Mouse (Mus musculus) forebrain, embryonic 16.5 days (tissue): ENCODE data around the gene Hcn4. TPM values are rescaled to one million over a fixed set of nuclear protein-coding genes. Genes with fewer than 3 reads are reported as not detected.

Experiments
- ATAC-seq: fragments of 200-750 bp; cut with Nextera tagmentation; 2 replicates; pipeline ENCODE4 v1.8.0; 2017; ENCODE audit warnings: mild to moderate bottlenecking, moderate library complexity
- H3K27ac ChIP-seq: fragments of 300-500 bp; sonication (generic); 2 replicates; pipeline ENCODE4 v1.5.1; 2014; ENCODE audit warnings: low read length, control low read depth
- H3K27me3 ChIP-seq: fragments of 300-500 bp; sonication (generic); replicated peaks from 2 replicates; pipeline ENCODE4 v1.6.1; 2014; ENCODE audit warnings: low read length; ENCODE audit not compliant: control insufficient read depth, insufficient read depth
- H3K36me3 ChIP-seq: fragments of 300-500 bp; sonication (generic); 2 replicates; pipeline ENCODE4 v1.6.1; 2014; ENCODE audit not compliant: control insufficient read depth, insufficient read depth
- H3K4me1 ChIP-seq: fragments of 300-500 bp; sonication (generic); replicated peaks from 2 replicates; pipeline ENCODE4 v1.6.1; 2014; ENCODE audit warnings: low read length; ENCODE audit not compliant: control insufficient read depth, insufficient read depth
- H3K4me2 ChIP-seq: fragments of 300-500 bp; sonication (generic); 2 replicates; pipeline ENCODE4 v1.6.1; 2014; ENCODE audit warnings: mild to moderate bottlenecking, low read length, control low read depth
- H3K4me3 ChIP-seq: fragments of 300-500 bp; sonication (generic); replicated peaks from 2 replicates; pipeline ENCODE4 v1.5.1; 2014; ENCODE audit warnings: mild to moderate bottlenecking, low read length, control low read depth
- H3K9ac ChIP-seq: fragments of 300-500 bp; sonication (generic); replicated peaks from 2 replicates; pipeline ENCODE4 v1.6.1; 2014; ENCODE audit warnings: low read depth, low read length, control low read depth
- H3K9me3 ChIP-seq: fragments of 300-500 bp; sonication (generic); 2 replicates; pipeline ENCODE4 v1.6.1; 2016; ENCODE audit warnings: low read length; ENCODE audit not compliant: control insufficient read depth
- WGBS: fragments of 180-500 bp; shearing (Covaris S2); extraction: QIAGEN DNeasy Blood & Tissue Kit; methylation state at CpG from one replicate; pipeline ENCODE4 v1.1.7; 2014; 5-methylcytosine and 5-hydroxymethylcytosine counted together
- polyA plus RNA-seq: library from polyadenylated mRNA; unstranded; fragments of >200 nt; fragmentation: Nextera tagmentation; extraction: Ambion mirVana; gene quantifications from 2 replicates; pipeline ENCODE4 v1.2.1, GENCODE M21; 2015

Hcn4 gene
- polyA plus RNA-seq, result 2.1 and 2.8 TPM in 2 replicates

GRCm38 (mm10) chr9:58823139-58823917 is at the start of gene Hcn4:
Gene Hcn4, plus strand, starts transcription at chr9:58823412.
- peak within 1 kb of the TSS; percentile 88 for H3K4me2 ChIP-seq
- peak; percentile 47 for ATAC-seq
- no peaks in the 10 kb centered on the region for H3K36me3 ChIP-seq
- H3K4me1 ChIP-seq, result peaks cover 31% of the 10 kb centered on the region
- peak within 1 kb of the TSS; percentile 80 for H3K4me3 ChIP-seq
- peak within 1 kb of the TSS; percentile 89 for H3K27ac ChIP-seq
- H3K9ac ChIP-seq, result peak within 1 kb of the TSS; percentile 84
- WGBS, result under 1% methylated on average over 72 of the region's 95 CpGs
- H3K9me3 ChIP-seq, result no peaks in the 10 kb centered on the region
- H3K27me3 ChIP-seq, result peaks cover 5% of the 10 kb centered on the region; the same call in 1 of the 2 replicates

DNA sequence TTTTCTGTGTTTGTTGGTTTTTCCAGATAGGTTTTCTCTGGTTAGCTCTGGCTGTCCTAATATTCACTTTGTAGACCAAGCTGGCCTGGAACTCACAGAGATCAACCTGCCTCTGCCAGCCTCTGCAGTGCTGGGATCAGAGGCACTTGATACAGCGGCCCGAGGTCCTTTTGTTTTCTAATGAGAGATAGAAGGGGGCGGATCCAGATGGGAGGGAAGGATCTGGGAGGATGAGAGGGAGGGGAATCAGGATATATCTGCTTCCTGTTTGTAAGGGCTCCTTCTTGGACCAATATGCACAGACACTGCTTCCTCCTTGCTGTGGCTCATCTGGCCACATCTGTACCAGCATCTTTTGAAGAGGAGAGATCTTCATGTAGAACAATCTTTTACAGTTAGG is 48.5 kb upstream of the Hcn4 start:
- peaks cover 2% of the 10 kb centered on the region; the same call in 1 of the 2 replicates for H3K4me1 ChIP-seq
- H3K9me3 ChIP-seq, result no peaks in the 10 kb centered on the region
- 51% methylated on average over 3 of the region's 3 CpGs for WGBS
- no peak overlapping the region for H3K4me3 ChIP-seq
- ATAC-seq, result no peak
- no peaks in the 10 kb centered on the region for H3K27me3 ChIP-seq
- no peaks in the 10 kb centered on the region for H3K36me3 ChIP-seq
- H3K4me2 ChIP-seq, result no peak overlapping the region
- no peak overlapping the region for H3K9ac ChIP-seq
- no peak overlapping the region for H3K27ac ChIP-seq

DNA sequence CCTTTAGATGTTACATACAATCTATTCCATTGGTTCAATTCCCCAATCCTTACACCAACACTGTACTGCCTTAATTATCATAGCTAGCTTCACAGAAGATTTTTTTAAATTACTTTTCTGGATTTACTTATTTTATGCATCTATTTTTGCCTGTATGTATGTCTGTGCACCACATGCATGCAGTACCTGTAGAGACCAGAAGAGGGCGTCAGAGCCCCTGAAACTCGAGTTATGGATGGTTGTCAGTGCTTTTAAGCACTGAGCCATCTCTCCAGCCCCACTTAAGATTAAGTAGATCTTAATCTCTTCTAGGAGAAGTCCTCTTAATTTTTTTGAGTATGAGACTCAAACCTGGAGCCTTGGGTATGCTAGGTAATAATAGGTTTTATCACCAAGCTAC is 47.8 kb upstream of the Hcn4 start:
- Histone ChIP-seq H3K4me2 (no peak overlapping the region), H3K9ac (no peak overlapping the region), H3K27me3 (no peaks in the 10 kb centered on the region), H3K4me3 (no peak overlapping the region), H3K9me3 (no peaks in the 10 kb centered on the region), H3K36me3 (no peaks in the 10 kb centered on the region), H3K27ac (no peak overlapping the region), H3K4me1 (no peaks in the 10 kb centered on the region)
- WGBS, result 17% methylated on average over 2 of the region's 2 CpGs
- ATAC-seq, result no peak

- Histone ChIP-seq H3K4me2 (no peak overlapping the region), H3K4me1 (no peaks in the 10 kb centered on the region), H3K4me3 (no peak overlapping the region), H3K9me3 (no peaks in the 10 kb centered on the region), H3K27me3 (no peaks in the 10 kb centered on the region), H3K36me3 (no peaks in the 10 kb centered on the region), H3K27ac (no peak overlapping the region), H3K9ac (no peak overlapping the region)
- 95% methylated on average over 3 of the region's 3 CpGs for WGBS
- ATAC-seq, result no peak
Measured at GRCm38 (mm10) chr9:58789476-58789875, 33.7 kb upstream of the Hcn4 start.

GRCm38 (mm10) chr9:58798155-58798554 is 25.1 kb upstream of the Hcn4 start:
- Histone ChIP-seq H3K27ac (no peak overlapping the region), H3K9ac (no peak overlapping the region), H3K4me2 (no peak overlapping the region), H3K4me3 (no peak overlapping the region), H3K4me1 (no peaks in the 10 kb centered on the region), H3K9me3 (no peaks in the 10 kb centered on the region), H3K27me3 (no peaks in the 10 kb centered on the region), H3K36me3 (no peaks in the 10 kb centered on the region)
- WGBS, result 78% methylated on average over 7 of the region's 7 CpGs
- no peak for ATAC-seq

DNA sequence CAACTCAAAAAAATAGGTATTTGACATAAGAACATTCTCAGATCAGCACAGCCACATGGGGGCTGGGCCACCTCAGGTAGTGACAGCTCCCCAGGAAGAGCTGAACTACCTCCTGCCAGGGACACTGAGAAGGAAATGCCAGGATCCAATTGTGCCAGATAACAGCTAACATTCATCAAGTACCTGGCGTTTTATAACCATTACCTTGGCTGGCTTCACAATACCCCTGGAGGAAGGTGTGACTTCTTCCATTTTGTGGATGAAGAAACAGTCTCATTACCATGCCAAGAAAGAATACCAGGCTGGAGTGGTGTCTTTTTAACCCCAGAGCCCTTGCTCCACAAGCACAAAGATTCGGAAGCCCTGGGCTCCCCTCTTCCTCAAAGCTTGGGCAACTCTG is 21.8 kb upstream of the Hcn4 start:
- 80% methylated on average over 2 of the region's 2 CpGs for WGBS
- Histone ChIP-seq H3K9me3 (no peaks in the 10 kb centered on the region), H3K27me3 (no peaks in the 10 kb centered on the region), H3K36me3 (no peaks in the 10 kb centered on the region), H3K27ac (no peak overlapping the region), H3K4me2 (no peak overlapping the region), H3K4me3 (no peak overlapping the region), H3K9ac (no peak overlapping the region), H3K4me1 (peaks cover 6% of the 10 kb centered on the region)
- no peak for ATAC-seq

GRCm38 (mm10) chr9:58802294-58802693 is 20.9 kb upstream of the Hcn4 start:
- Histone ChIP-seq H3K27me3 (no peaks in the 10 kb centered on the region), H3K9me3 (no peaks in the 10 kb centered on the region), H3K4me2 (no peak overlapping the region), H3K4me1 (peaks cover 6% of the 10 kb centered on the region), H3K9ac (no peak overlapping the region), H3K27ac (no peak overlapping the region), H3K4me3 (no peak overlapping the region), H3K36me3 (no peaks in the 10 kb centered on the region)
- 70% methylated on average over 4 of the region's 4 CpGs for WGBS
- no peak for ATAC-seq

DNA sequence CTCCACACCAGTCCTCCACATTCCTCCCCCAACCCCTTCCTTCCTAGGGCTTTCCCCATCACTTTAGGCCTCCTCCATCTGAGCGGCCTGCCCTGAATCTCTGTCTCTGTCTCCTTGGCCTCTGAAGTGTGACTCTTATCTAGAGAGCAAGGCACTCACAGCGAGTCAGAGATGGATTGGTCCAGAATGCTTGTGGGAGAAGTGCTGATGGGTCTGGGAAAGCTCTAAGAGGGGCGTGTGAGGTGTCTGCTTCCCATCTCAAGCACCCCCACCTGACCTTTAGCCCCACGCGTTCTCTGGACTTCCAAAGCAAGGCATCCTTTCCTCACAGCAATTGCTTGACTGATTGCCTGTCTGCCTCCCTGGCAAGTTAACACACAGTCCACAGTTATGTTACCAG is 20.4 kb upstream of the Hcn4 start:
- Histone ChIP-seq H3K36me3 (no peaks in the 10 kb centered on the region), H3K4me1 (peaks cover 6% of the 10 kb centered on the region), H3K9ac (no peak overlapping the region), H3K27me3 (0 out of 2 replicates have a peak, but pooled peaks cover 3% of the 10 kb centered on the region), H3K27ac (no peak overlapping the region), H3K9me3 (no peaks in the 10 kb centered on the region), H3K4me2 (no peak overlapping the region), H3K4me3 (no peak overlapping the region)
- ATAC-seq, result no peak
- WGBS, result 86% methylated on average over 5 of the region's 5 CpGs

GRCm38 (mm10) chr9:58805601-58806318 is 17.5 kb upstream of the Hcn4 start:
- Histone ChIP-seq H3K27ac (no peak overlapping the region), H3K4me3 (peak overlapping the region; percentile 7; the same call in 1 of the 2 replicates), H3K9me3 (no peaks in the 10 kb centered on the region), H3K4me2 (peak overlapping the region; percentile 45), H3K36me3 (no peaks in the 10 kb centered on the region), H3K4me1 (peaks cover 6% of the 10 kb centered on the region), H3K9ac (no peak overlapping the region), H3K27me3 (0 out of 2 replicates have a peak, but pooled peaks cover 3% of the 10 kb centered on the region)
- WGBS, result 12% methylated on average over 15 of the region's 15 CpGs
- ATAC-seq, result peak; percentile 77; the same call in 1 of the 2 replicates
